Mouse (Mus musculus): Measurements from ENCODE around the gene Rbm20. TPM values are rescaled to one million over a fixed set of nuclear protein-coding genes. Genes with fewer than 3 reads are reported as not detected.
A peak's percentile ranks its signal among the peaks of the same experiment; 100 is the strongest.

Gene Rbm20
- polyA plus RNA-seq, 1 experiment from 2014 or later = 5.8 TPM

GRCm38 (mm10) chr19:53751420-53752185 lies 74.5 kb downstream of the Rbm20 start:
- Histone ChIP-seq H3K27me3 (no peaks in the 10 kb centered on the region), H3K9me3 (replicated peaks) (no peaks in the 10 kb centered on the region), H3K9ac (no peak overlapping the region), H3K27ac (no peak overlapping the region), H3K4me1 (no peaks in the 10 kb centered on the region), H3K4me2 (no peak overlapping the region), H3K4me3 (no peak overlapping the region), H3K36me3 (ENCODE audit: poor library complexity, severe bottlenecking) (no peaks in the 10 kb centered on the region)
- no peak for ATAC-seq
- 79% methylated on average over 22 of the region's 22 CpGs for WGBS

GRCm38 (mm10) chr19:53752993-53753392 lies 75.9 kb downstream of the Rbm20 start:
- Histone ChIP-seq H3K4me1 (no peaks in the 10 kb centered on the region), H3K4me3 (no peak overlapping the region), H3K27me3 (no peaks in the 10 kb centered on the region), H3K27ac (no peak overlapping the region), H3K9ac (no peak overlapping the region), H3K36me3 (ENCODE audit: poor library complexity, severe bottlenecking) (no peaks in the 10 kb centered on the region), H3K9me3 (replicated peaks) (no peaks in the 10 kb centered on the region), H3K4me2 (no peak overlapping the region)
- ATAC-seq = no peak
- WGBS = 62% methylated on average over 7 of the region's 7 CpGs

DNA sequence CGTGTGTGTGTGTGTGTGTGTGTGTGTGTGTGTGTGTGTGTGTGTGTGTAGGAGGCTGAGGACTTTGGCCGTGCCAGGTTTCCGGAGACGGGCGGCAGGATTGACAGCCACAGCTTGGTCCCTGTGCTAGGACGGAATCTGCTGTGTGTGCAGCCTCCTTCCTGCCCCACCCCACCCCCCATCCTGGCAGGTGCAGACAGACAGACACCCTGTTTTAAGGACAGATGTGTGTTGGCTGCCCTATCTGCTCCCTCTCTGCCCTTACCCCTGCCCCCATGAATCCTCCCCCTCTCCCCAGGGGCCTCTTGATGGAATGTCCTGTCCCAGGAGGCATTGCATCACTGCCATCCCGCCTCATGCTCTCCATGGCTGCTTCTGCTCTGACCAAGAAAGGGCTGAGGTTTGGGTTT lies 77.3 kb downstream of the Rbm20 start:
- H3K27me3 ChIP-seq = no peaks in the 10 kb centered on the region
- H3K9ac ChIP-seq = no peak overlapping the region
- no peak for ATAC-seq
- no peaks in the 10 kb centered on the region for H3K9me3 ChIP-seq (replicated peaks)
- H3K27ac ChIP-seq = no peak overlapping the region
- H3K4me3 ChIP-seq = no peak overlapping the region
- no peaks in the 10 kb centered on the region for H3K4me1 ChIP-seq
- H3K36me3 ChIP-seq (ENCODE audit: poor library complexity, severe bottlenecking) = no peaks in the 10 kb centered on the region
- no peak overlapping the region for H3K4me2 ChIP-seq
- 78% methylated on average over 7 of the region's 7 CpGs for WGBS

- Histone ChIP-seq H3K4me1 (no peaks in the 10 kb centered on the region), H3K9ac (no peak overlapping the region), H3K4me3 (no peak overlapping the region), H3K27ac (no peak overlapping the region), H3K4me2 (no peak overlapping the region), H3K27me3 (no peaks in the 10 kb centered on the region), H3K36me3 (ENCODE audit: poor library complexity, severe bottlenecking) (no peaks in the 10 kb centered on the region), H3K9me3 (replicated peaks) (no peaks in the 10 kb centered on the region)
- ATAC-seq = no peak
- WGBS = 79% methylated on average over 5 of the region's 5 CpGs
Measured at GRCm38 (mm10) chr19:53755346-53755745, 78.2 kb downstream of the Rbm20 start.

- ATAC-seq = no peak
- WGBS = 91% methylated on average over 17 of the region's 17 CpGs
- no peak overlapping the region for H3K4me3 ChIP-seq
- H3K36me3 ChIP-seq (ENCODE audit: poor library complexity, severe bottlenecking) = no peaks in the 10 kb centered on the region
- H3K27me3 ChIP-seq = no peaks in the 10 kb centered on the region
- no peaks in the 10 kb centered on the region for H3K4me1 ChIP-seq
- no peak overlapping the region for H3K27ac ChIP-seq
- no peak overlapping the region for H3K4me2 ChIP-seq
- no peaks in the 10 kb centered on the region for H3K9me3 ChIP-seq (replicated peaks)
- H3K9ac ChIP-seq = no peak overlapping the region
Measured at GRCm38 (mm10) chr19:53757432-53758109, 80.5 kb downstream of the Rbm20 start.

GRCm38 (mm10) chr19:53758881-53759418 lies 81.8 kb downstream of the Rbm20 start:
- Histone ChIP-seq H3K27me3 (no peaks in the 10 kb centered on the region), H3K27ac (no peak overlapping the region), H3K9me3 (replicated peaks) (no peaks in the 10 kb centered on the region), H3K4me3 (no peak overlapping the region), H3K9ac (no peak overlapping the region), H3K36me3 (ENCODE audit: poor library complexity, severe bottlenecking) (no peaks in the 10 kb centered on the region), H3K4me1 (no peaks in the 10 kb centered on the region), H3K4me2 (no peak overlapping the region)
- no peak for ATAC-seq
- WGBS = 71% methylated on average over 2 of the region's 2 CpGs

DNA sequence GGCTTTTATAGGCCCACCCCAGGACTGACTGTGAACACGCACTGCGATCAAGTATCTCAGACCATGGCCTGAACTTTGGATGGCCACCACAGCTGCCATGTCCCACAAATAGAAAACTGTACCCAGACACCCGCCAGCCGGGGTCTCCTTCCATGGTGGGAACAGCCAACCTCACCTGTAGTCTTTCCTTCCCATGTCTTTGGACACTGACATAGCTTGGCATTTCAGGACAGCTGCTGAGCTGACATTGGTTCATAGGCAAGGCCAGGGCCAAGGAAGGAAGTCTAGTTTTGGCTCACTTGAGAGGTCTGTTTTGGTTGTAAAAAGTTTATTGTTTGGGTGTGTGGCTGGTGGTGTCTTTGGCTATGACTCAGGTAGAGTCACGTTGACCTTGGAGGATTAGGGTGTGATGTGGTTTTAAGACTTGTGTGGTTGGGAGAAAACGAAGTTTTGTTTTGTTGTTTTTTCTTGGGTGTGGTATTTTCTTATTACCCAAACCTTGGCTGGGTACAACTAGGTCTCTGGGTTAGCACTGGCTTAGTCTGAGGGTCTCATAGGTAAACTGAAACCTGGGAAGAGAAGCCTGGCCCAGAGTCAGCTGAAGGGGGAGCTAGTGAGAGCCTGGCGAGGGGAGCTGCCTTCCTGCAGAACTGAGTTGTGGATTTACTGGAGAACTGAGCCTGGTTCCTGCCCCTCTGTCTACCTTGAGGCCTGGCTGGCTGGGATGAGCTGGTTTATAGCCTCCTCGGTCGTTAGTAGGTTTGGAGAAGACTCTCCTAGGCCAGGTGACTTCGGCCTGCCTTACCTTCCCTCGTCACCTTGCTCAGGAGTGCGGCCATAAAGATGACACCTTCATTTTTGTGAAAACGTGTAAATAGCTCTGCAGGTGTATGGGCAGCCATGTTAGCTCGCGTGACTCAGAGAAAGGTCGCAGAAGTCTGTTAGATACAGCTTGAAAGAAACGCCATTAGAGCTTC lies 83.3 kb downstream of the Rbm20 start:
- H3K36me3 ChIP-seq (ENCODE audit: poor library complexity, severe bottlenecking) = no peaks in the 10 kb centered on the region
- H3K27ac ChIP-seq = no peak overlapping the region
- H3K4me2 ChIP-seq = no peak overlapping the region
- H3K27me3 ChIP-seq = no peaks in the 10 kb centered on the region
- no peaks in the 10 kb centered on the region for H3K9me3 ChIP-seq (replicated peaks)
- H3K9ac ChIP-seq = no peak overlapping the region
- 87% methylated on average over 17 of the region's 17 CpGs for WGBS
- no peak for ATAC-seq
- H3K4me1 ChIP-seq = no peaks in the 10 kb centered on the region
- H3K4me3 ChIP-seq = no peak overlapping the region

DNA sequence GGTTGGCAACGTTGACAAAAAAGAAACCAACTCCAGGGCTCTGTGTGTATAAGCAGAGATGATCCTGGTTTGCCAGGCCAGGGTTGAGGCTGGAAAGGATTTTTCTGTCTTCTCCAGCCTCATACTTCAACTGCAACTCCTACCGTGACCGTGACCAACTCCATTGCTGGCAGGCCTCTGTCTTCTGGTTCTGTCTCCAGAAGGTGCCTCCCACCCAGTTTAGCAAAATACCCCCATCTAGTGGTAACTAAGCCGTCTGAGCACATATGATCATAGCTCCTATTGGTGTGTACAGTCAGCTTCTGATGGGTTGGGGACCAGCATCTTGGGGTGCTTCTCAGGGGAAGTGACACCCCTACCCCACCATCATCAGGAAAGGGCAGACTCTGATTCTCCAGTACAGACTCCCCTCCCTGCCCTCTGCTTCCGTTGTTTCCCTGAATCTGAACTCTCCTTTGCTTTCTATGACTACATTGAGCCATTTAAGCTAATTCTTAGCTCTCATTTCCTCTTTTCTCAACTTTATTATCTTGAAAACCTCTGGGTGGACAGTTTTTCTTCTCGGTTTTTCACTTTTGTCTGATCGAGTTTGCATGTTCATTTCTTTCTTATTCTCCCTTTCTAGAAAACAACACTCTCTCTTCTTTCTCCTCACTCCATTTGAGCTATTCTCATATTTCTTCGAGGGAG lies 85.8 kb downstream of the Rbm20 start:
- Histone ChIP-seq H3K9ac (no peak overlapping the region), H3K4me1 (no peaks in the 10 kb centered on the region), H3K27me3 (no peaks in the 10 kb centered on the region), H3K4me3 (no peak overlapping the region), H3K4me2 (no peak overlapping the region), H3K27ac (no peak overlapping the region), H3K36me3 (ENCODE audit: poor library complexity, severe bottlenecking) (no peaks in the 10 kb centered on the region), H3K9me3 (replicated peaks) (no peaks in the 10 kb centered on the region)
- ATAC-seq = 0 out of 2 replicates have a peak, but pooled peaks have one; percentile 36
- 81% methylated on average over 8 of the region's 8 CpGs for WGBS

DNA sequence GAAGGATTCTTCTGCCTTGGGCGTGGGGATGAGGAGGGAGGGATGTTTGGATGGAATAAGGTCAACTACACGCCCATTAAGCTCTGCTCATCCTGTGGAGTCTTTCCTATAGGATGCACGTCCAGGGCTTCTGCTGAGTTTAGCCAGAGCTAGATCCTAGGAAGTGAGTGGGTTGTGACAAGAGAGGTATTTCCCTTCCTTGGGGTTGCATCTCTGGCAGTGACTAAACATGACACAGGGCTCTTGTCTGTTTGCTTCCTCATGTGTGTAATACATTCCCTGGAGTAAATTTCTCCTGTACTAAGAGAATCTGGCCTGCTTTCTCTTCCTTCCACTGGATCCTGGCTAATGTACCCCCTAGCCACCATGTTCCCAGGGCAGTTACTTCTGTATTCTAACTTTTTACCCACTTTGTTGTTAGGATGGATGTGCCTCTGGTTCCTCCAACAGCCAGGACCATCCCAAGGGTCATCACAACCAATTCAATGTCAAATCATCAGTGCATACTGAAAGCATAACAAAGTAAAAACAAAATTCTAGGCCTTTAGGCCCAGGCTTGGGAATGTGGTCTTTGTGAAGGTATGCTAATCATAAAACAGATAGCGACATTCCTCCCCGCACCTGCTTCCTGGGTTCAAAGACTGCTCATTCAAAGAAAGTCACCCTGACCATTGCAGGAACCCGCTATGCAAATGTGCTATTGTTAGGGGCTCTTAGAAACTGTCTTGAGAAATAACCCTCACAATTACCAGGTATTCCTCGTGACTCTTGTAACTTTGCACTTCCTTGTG lies 87.8 kb downstream of the Rbm20 start:
- H3K27me3 ChIP-seq = no peaks in the 10 kb centered on the region
- H3K27ac ChIP-seq = no peak overlapping the region
- WGBS = 78% methylated on average over 7 of the region's 7 CpGs
- H3K4me3 ChIP-seq = no peak overlapping the region
- H3K9me3 ChIP-seq (replicated peaks) = no peaks in the 10 kb centered on the region
- ATAC-seq = no peak
- H3K4me1 ChIP-seq = no peaks in the 10 kb centered on the region
- no peak overlapping the region for H3K9ac ChIP-seq
- no peak overlapping the region for H3K4me2 ChIP-seq
- no peaks in the 10 kb centered on the region for H3K36me3 ChIP-seq (ENCODE audit: poor library complexity, severe bottlenecking)

DNA sequence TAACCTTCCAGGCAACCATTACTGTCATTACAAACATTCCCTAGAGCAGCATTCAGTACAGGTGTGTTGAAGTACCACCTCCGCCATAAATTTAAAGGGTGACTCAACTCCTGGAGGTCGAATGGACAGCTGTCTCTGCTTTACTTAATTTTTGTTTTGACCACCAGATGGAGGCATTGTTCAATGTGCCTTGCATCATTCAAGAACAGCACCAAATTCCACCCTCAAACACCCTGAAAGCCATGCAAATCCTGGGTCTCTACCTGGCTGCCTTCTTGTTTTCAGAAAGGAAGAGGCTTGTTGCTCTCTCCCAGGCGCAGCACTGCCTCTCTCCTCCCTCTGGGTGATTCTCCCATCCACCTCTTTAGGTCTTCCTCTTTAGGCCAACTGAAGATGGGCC lies 91.4 kb downstream of the Rbm20 start:
- no peak overlapping the region for H3K27ac ChIP-seq
- peak; percentile 62 for ATAC-seq
- WGBS = 30% methylated on average over 3 of the region's 3 CpGs
- H3K27me3 ChIP-seq = no peaks in the 10 kb centered on the region
- no peak overlapping the region for H3K4me2 ChIP-seq
- no peaks in the 10 kb centered on the region for H3K9me3 ChIP-seq (replicated peaks)
- no peak overlapping the region for H3K9ac ChIP-seq
- H3K4me3 ChIP-seq = no peak overlapping the region
- H3K36me3 ChIP-seq (ENCODE audit: poor library complexity, severe bottlenecking) = no peaks in the 10 kb centered on the region
- H3K4me1 ChIP-seq = peaks cover 2% of the 10 kb centered on the region; the same call in 1 of the 2 replicates
